Mouse (Mus musculus): ENCODE results near the gene Axin1. TPM values are rescaled to one million over a fixed set of nuclear protein-coding genes. Genes with fewer than 3 reads are reported as not detected.
A peak's percentile ranks its signal among the peaks of the same experiment; 100 is the strongest.

Axin1 gene
- polyA plus RNA-seq, 1 experiment from 2014 or later, result 4.7 TPM

DNA sequence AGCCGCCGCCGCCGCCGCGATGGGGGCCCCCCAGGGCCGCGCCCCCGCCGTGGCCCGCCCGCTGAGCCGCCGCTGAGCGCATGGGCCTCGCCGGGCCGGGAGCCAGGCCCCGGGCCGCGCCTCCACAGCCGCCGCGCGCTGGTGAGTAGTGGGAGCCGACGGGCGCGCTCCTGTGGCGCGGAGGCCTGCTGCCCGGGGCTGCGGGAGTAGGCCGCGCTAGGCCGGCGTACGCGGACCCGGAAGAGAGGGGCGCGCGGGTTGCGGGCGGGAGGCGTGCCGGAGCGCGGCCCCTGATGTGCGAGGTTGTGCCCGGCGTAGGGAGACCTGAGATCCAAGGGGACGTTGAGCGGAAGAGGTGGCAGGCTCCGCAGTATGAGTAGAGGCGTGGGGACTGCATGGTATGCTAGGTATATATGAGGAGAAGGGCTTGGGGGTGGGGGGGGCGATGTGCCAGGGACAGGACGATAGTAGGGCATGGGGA, 453 bp downstream of the Axin1 start:
- peak overlapping the region; percentile 93 for H3K27ac ChIP-seq (ENCODE audit: low read depth)
- peaks cover 14% of the 10 kb centered on the region for H3K36me3 ChIP-seq (replicated peaks; ENCODE audit: insufficient read depth, low read length)
- H3K4me3 ChIP-seq (ENCODE audit: low read depth, low read length), result peak overlapping the region; percentile 83
- no peaks in the 10 kb centered on the region for H3K9me3 ChIP-seq (ENCODE audit: low read length)
- peak overlapping the region; percentile 96 for H3K9ac ChIP-seq (replicated peaks)
- H3K27me3 ChIP-seq (ENCODE audit: insufficient read depth, low read length), result no peaks in the 10 kb centered on the region
- H3K4me2 ChIP-seq (ENCODE audit: low read depth, low read length), result peak overlapping the region; percentile 96
- TF ChIP-seq CTCF (IDR thresholded peaks at IDR 0.05; ENCODE audit: low read depth) (no peak), EP300 (IDR thresholded peaks at IDR 0.05; ENCODE audit: low read depth) (no peak)
- DNase-seq (no peak), ATAC-seq (peak; percentile 70)
- H3K4me1 ChIP-seq (ENCODE audit: insufficient read depth), result peaks cover 8% of the 10 kb centered on the region; the same call in 1 of the 2 replicates
- 2% methylated on average over 33 of the region's 58 CpGs for WGBS (ENCODE audit: insufficient replicate concordance)

DNA sequence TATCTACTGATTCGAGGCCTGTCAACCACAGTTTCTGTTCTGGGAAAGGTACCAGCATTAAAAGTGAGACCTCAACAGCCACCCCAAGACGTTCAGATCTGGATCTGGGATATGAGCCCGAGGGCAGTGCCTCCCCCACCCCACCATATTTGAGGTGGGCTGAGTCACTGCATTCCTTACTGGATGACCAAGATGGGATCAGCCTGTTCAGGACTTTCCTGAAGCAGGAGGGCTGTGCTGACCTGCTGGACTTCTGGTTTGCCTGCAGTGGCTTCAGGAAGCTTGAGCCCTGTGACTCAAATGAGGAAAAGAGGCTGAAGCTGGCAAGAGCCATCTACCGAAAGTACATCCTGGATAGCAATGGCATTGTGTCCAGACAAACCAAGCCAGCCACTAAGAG, 4.3 kb downstream of the Axin1 start:
- no peak overlapping the region for H3K4me2 ChIP-seq (ENCODE audit: low read depth, low read length)
- ATAC-seq, result no peak
- peaks cover 26% of the 10 kb centered on the region for H3K36me3 ChIP-seq (replicated peaks; ENCODE audit: insufficient read depth, low read length)
- no peaks in the 10 kb centered on the region for H3K9me3 ChIP-seq (ENCODE audit: low read length)
- 75% methylated on average over 4 of the region's 4 CpGs for WGBS (ENCODE audit: insufficient replicate concordance)
- H3K4me3 ChIP-seq (ENCODE audit: low read depth, low read length), result no peak overlapping the region
- TF ChIP-seq CTCF (IDR thresholded peaks at IDR 0.05; ENCODE audit: low read depth) (no peak), EP300 (IDR thresholded peaks at IDR 0.05; ENCODE audit: low read depth) (no peak)
- H3K4me1 ChIP-seq (ENCODE audit: insufficient read depth), result peaks cover 8% of the 10 kb centered on the region; the same call in 1 of the 2 replicates
- H3K27ac ChIP-seq (ENCODE audit: low read depth), result no peak overlapping the region
- no peak for DNase-seq
- H3K27me3 ChIP-seq (ENCODE audit: insufficient read depth, low read length), result no peaks in the 10 kb centered on the region
- H3K9ac ChIP-seq (replicated peaks), result no peak overlapping the region

DNA sequence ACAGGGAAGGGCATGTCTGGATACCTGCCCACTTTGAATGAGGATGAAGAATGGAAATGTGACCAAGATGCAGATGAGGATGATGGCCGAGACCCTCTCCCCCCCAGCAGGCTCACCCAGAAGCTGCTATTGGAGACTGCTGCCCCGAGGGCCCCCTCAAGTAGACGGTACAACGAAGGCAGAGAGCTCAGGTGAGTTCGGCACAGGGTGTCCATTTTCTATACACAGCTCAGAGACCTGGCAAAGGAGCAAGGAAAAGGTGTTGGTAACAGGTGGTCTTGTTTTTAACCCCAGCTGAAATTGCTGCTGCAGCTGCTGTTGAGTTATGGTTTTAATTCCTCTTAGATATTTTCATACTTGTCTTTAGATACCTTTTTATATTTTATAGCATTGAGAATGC, 4.9 kb downstream of the Axin1 start:
- peaks cover 8% of the 10 kb centered on the region; the same call in 1 of the 2 replicates for H3K4me1 ChIP-seq (ENCODE audit: insufficient read depth)
- no peak overlapping the region for H3K9ac ChIP-seq (replicated peaks)
- no peak for DNase-seq
- no peaks in the 10 kb centered on the region for H3K27me3 ChIP-seq (ENCODE audit: insufficient read depth, low read length)
- 88% methylated on average over 5 of the region's 5 CpGs for WGBS (ENCODE audit: insufficient replicate concordance)
- no peaks in the 10 kb centered on the region for H3K9me3 ChIP-seq (ENCODE audit: low read length)
- no peak for TF ChIP-seq CTCF (IDR thresholded peaks at IDR 0.05; ENCODE audit: low read depth)
- TF ChIP-seq EP300 (IDR thresholded peaks at IDR 0.05; ENCODE audit: low read depth), result no peak
- H3K27ac ChIP-seq (ENCODE audit: low read depth), result no peak overlapping the region
- H3K4me3 ChIP-seq (ENCODE audit: low read depth, low read length), result no peak overlapping the region
- ATAC-seq, result no peak
- no peak overlapping the region for H3K4me2 ChIP-seq (ENCODE audit: low read depth, low read length)
- peaks cover 31% of the 10 kb centered on the region for H3K36me3 ChIP-seq (replicated peaks; ENCODE audit: insufficient read depth, low read length)

DNA sequence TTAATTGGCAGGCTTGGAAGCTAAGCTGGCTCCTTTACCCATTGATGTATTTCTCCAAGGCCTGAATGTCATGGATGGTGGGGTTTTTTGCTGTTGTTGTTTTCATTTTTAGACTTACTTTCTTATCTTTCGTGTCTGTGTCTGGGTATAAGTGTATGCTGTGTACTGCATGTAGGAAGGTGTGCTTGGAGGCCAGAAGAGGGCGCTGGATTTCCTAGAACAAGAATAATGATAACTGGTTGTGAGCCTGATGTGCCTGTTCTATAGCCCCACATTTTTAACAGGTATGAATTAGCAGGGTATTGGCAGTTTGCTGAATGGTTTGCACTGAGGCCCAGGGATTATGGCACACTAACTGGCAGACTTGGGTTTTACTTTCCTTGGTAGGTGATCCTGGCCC, 10.6 kb downstream of the Axin1 start:
- H3K27ac ChIP-seq (ENCODE audit: low read depth), result no peak overlapping the region
- ATAC-seq (no peak), DNase-seq (no peak)
- 90% methylated on average over 2 of the region's 2 CpGs for WGBS (ENCODE audit: insufficient replicate concordance)
- peaks cover 27% of the 10 kb centered on the region for H3K36me3 ChIP-seq (replicated peaks; ENCODE audit: insufficient read depth, low read length)
- no peak overlapping the region for H3K4me2 ChIP-seq (ENCODE audit: low read depth, low read length)
- no peaks in the 10 kb centered on the region for H3K27me3 ChIP-seq (ENCODE audit: insufficient read depth, low read length)
- H3K4me3 ChIP-seq (ENCODE audit: low read depth, low read length), result no peak overlapping the region
- TF ChIP-seq EP300 (IDR thresholded peaks at IDR 0.05; ENCODE audit: low read depth) (no peak), CTCF (IDR thresholded peaks at IDR 0.05; ENCODE audit: low read depth) (no peak)
- H3K9me3 ChIP-seq (ENCODE audit: low read length), result no peaks in the 10 kb centered on the region
- no peaks in the 10 kb centered on the region for H3K4me1 ChIP-seq (ENCODE audit: insufficient read depth)
- no peak overlapping the region for H3K9ac ChIP-seq (replicated peaks)

DNA sequence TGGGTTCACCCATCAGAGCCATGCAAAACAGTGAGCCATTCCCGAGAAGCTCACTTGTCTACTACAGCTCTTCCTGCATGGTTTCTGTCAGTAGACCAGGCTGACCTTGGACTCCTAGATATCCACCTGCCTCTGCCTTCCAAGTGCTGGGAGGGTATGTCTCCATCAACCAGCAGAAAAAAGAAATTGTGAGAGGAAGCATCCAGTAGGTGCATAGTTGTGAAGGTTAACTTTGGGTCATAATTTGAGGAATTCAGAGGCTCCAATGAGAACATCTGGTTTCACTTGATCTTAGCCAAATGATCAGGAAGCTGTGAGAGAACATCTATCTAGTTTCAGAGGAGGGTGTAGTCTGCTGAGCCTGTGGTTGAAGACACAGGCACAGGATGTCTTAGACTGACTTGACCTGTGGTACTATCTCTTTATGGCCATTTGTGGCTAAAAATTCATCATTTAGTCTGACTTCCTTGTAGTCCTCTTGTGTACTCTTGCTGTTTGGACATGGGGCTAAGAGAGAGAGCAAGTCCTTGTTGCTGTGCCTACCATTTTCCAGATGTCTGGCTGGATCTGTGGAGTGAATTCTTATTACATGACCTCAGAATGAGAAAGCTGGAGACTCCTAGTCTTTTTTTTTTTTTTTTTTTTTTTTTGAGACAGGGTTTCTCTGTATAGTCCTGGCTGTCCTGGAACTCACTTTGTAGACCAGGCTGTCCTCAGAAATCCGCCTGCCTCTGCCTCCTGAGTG, 13.6 kb downstream of the Axin1 start:
- H3K4me3 ChIP-seq (ENCODE audit: low read depth, low read length), result no peak overlapping the region
- H3K27ac ChIP-seq (ENCODE audit: low read depth), result no peak overlapping the region
- 82% methylated on average over 2 of the region's 2 CpGs for WGBS (ENCODE audit: insufficient replicate concordance)
- no peak for DNase-seq
- no peak for TF ChIP-seq EP300 (IDR thresholded peaks at IDR 0.05; ENCODE audit: low read depth)
- no peak for TF ChIP-seq CTCF (IDR thresholded peaks at IDR 0.05; ENCODE audit: low read depth)
- H3K4me1 ChIP-seq (ENCODE audit: insufficient read depth), result no peaks in the 10 kb centered on the region
- no peaks in the 10 kb centered on the region for H3K9me3 ChIP-seq (ENCODE audit: low read length)
- no peaks in the 10 kb centered on the region for H3K27me3 ChIP-seq (ENCODE audit: insufficient read depth, low read length)
- no peak overlapping the region for H3K4me2 ChIP-seq (ENCODE audit: low read depth, low read length)
- H3K9ac ChIP-seq (replicated peaks), result no peak overlapping the region
- peaks cover 20% of the 10 kb centered on the region for H3K36me3 ChIP-seq (replicated peaks; ENCODE audit: insufficient read depth, low read length)
- ATAC-seq, result no peak

DNA sequence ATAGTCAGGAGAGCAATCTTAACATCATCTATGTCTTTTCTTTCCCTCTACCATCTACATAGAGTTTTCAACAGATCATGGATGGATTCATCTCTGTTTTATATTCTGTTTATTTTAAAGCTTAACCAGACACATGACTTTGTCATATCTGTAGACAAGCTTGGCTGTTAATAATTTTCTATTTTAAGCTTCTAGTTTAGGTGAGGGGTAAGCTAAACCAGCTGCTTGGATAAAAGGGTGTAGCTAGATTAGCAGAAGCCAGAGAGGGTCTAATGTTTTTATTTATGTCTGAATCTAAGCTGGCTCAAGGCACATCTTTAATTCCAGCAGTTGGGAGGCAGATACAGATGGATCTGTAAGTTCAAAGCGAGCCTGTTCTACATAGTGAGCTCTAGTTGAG, 24.2 kb downstream of the Axin1 start:
- TF ChIP-seq CTCF (IDR thresholded peaks at IDR 0.05; ENCODE audit: low read depth) (no peak), EP300 (IDR thresholded peaks at IDR 0.05; ENCODE audit: low read depth) (no peak)
- WGBS (ENCODE audit: insufficient replicate concordance), result 85% methylated on average over 1 of the region's 1 CpGs
- Histone ChIP-seq H3K4me1 (ENCODE audit: insufficient read depth) (no peaks in the 10 kb centered on the region), H3K9me3 (ENCODE audit: low read length) (no peaks in the 10 kb centered on the region), H3K4me3 (ENCODE audit: low read depth, low read length) (no peak overlapping the region), H3K27ac (ENCODE audit: low read depth) (no peak overlapping the region), H3K27me3 (ENCODE audit: insufficient read depth, low read length) (no peaks in the 10 kb centered on the region), H3K9ac (replicated peaks) (no peak overlapping the region), H3K4me2 (ENCODE audit: low read depth, low read length) (no peak overlapping the region), H3K36me3 (replicated peaks; ENCODE audit: insufficient read depth, low read length) (no peaks in the 10 kb centered on the region)
- DNase-seq (no peak), ATAC-seq (no peak)
